Mouse (Mus musculus) erythroblast, embryonic 14.5 days (primary cell): ENCODE measurements around the gene Atp5k.

Experiments used
- GATA1 ChIP-seq: IDR thresholded peaks from 2 replicates; pipeline ENCODE4 v1.6.1; 2012; ENCODE audit warnings: low read length, inconsistent platforms, mixed read lengths
- TAL1 ChIP-seq: IDR thresholded peaks from 3 replicates; pipeline ENCODE4 v1.6.1; 2012; ENCODE audit warnings: low read length, inconsistent platforms, mixed read lengths

DNA sequence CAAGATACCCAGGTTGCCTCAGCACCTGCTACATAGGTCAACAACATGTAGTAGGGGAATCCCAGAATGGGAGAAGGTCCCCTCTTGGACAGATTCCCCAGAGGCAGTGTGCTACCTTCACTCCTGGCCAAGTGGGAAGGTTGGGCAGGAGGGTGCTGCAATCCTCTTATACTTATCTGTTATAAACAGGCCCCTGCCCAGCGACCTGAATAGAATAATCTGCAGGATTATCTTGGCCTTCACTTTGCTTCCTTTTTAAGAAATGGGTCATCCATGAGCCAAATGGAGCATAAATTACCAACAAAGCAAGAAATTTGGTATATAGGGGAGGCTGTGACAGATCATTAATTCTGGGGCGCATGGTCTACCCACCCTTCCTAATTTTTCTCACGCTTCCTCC, 44.5 kb downstream of the Atp5k start:
- TF ChIP-seq TAL1 (no peak), GATA1 (no peak)
